Mouse (Mus musculus) small intestine, adult 2 months (tissue): ENCODE results near the gene Nhej1. TPM values are rescaled to one million over a fixed set of nuclear protein-coding genes. Genes with fewer than 3 reads are reported as not detected.

Source experiments
- H3K27ac ChIP-seq: fragments of 200-500 bp; 2 replicates; pipeline ENCODE4 v1.5.1; 2012; ENCODE audit warnings: low read depth, low read length, control low read depth, inconsistent platforms; ENCODE audit not compliant: insufficient read depth
- H3K27me3 ChIP-seq: fragments of 200-500 bp; 2 replicates; pipeline ENCODE4 v1.6.1; 2012; ENCODE audit warnings: mild to moderate bottlenecking, moderate library complexity, low read length, inconsistent platforms; ENCODE audit not compliant: control insufficient read depth, insufficient read depth
- H3K36me3 ChIP-seq: fragments of 200-500 bp; 2 replicates; pipeline ENCODE4 v1.6.1; 2012; ENCODE audit warnings: mild to moderate bottlenecking, low read length, control low read depth, inconsistent platforms; ENCODE audit not compliant: control insufficient read depth, insufficient read depth
- H3K4me1 ChIP-seq: fragments of 200-500 bp; 2 replicates; pipeline ENCODE4 v1.6.1; 2012; ENCODE audit warnings: low read length, inconsistent platforms, mixed read lengths; ENCODE audit not compliant: control insufficient read depth, insufficient read depth, insufficient read length
- H3K4me3 ChIP-seq: fragments of 200-500 bp; 2 replicates; pipeline ENCODE4 v1.5.1; 2012; ENCODE audit warnings: low read depth, mild to moderate bottlenecking, control low read depth, inconsistent platforms, low read length, moderate library complexity
- CTCF ChIP-seq: fragments of 200-500 bp; IDR thresholded peaks from 2 replicates; pipeline ENCODE4 v1.5.1; 2012; ENCODE audit warnings: low read depth, mild to moderate bottlenecking, control low read depth, inconsistent platforms, low read length, moderate library complexity, mixed read lengths; ENCODE audit not compliant: insufficient replicate concordance, insufficient read length; ENCODE audit errors: extremely low read depth
- POLR2A ChIP-seq: fragments of 200-500 bp; IDR thresholded peaks from 2 replicates; pipeline ENCODE4 v1.6.1; 2012; ENCODE audit warnings: low read depth, mild to moderate bottlenecking, control low read depth, inconsistent platforms, low read length, moderate library complexity
- WGBS: fragments of 180-500 bp; shearing (Covaris S2); methylation state at CpG from one replicate; pipeline ENCODE4 v1.1.7; 2018; 5-methylcytosine and 5-hydroxymethylcytosine counted together
- polyA plus RNA-seq: library from polyadenylated mRNA; depleted of rRNA; stranded (reverse); fragments of >200 nt; gene quantifications from 2 replicates; pipeline ENCODE4 v1.2.3, GENCODE M21; 2012

Nhej1 gene
- polyA plus RNA-seq, 1 experiment, result 2.0 TPM

- 9% methylated on average over 4 of the region's 4 CpGs for WGBS
- peaks cover 48% of the 10 kb centered on the region for H3K36me3 ChIP-seq
- peak overlapping the region; percentile 77 for H3K4me3 ChIP-seq
- H3K27me3 ChIP-seq, result no peaks in the 10 kb centered on the region
- H3K27ac ChIP-seq, result peak overlapping the region; percentile 95
- H3K4me1 ChIP-seq, result no peaks in the 10 kb centered on the region
- TF ChIP-seq POLR2A (no peak), CTCF (no peak)
Observed at GRCm38 (mm10) chr1:75140601-75141190, 15.7 kb upstream of the Nhej1 start.

GRCm38 (mm10) chr1:75138448-75138847 lies 13.4 kb upstream of the Nhej1 start:
- TF ChIP-seq POLR2A (no peak), CTCF (no peak)
- 90% methylated on average over 2 of the region's 2 CpGs for WGBS
- H3K27ac ChIP-seq, result no peak overlapping the region

GRCm38 (mm10) chr1:75136730-75137129 lies 11.7 kb upstream of the Nhej1 start:
- TF ChIP-seq POLR2A (no peak), CTCF (no peak)
- Histone ChIP-seq H3K27ac (no peak overlapping the region), H3K4me1 (peaks cover 5% of the 10 kb centered on the region; the same call in 1 of the 2 replicates), H3K27me3 (no peaks in the 10 kb centered on the region), H3K4me3 (no peak overlapping the region), H3K36me3 (peaks cover 39% of the 10 kb centered on the region)
- WGBS, result 67% methylated on average over 3 of the region's 3 CpGs

More at GRCm38 (mm10) chr1:75138448-75138847, 13.4 kb upstream of the Nhej1 start:
- Histone ChIP-seq H3K4me3 (no peak overlapping the region), H3K27me3 (no peaks in the 10 kb centered on the region), H3K36me3 (peaks cover 39% of the 10 kb centered on the region), H3K4me1 (peaks cover 5% of the 10 kb centered on the region; the same call in 1 of the 2 replicates)

- Histone ChIP-seq H3K27ac (no peak overlapping the region), H3K27me3 (no peaks in the 10 kb centered on the region), H3K4me1 (peaks cover 5% of the 10 kb centered on the region; the same call in 1 of the 2 replicates), H3K4me3 (no peak overlapping the region), H3K36me3 (peaks cover 39% of the 10 kb centered on the region)
- no peak for TF ChIP-seq CTCF
- no peak for TF ChIP-seq POLR2A
- WGBS, result 82% methylated on average over 6 of the region's 6 CpGs
Observed at GRCm38 (mm10) chr1:75136293-75136692, 11.3 kb upstream of the Nhej1 start.

GRCm38 (mm10) chr1:75133421-75134207 lies 8.6 kb upstream of the Nhej1 start, which contains the start of gene Slc23a3:
Gene Slc23a3 (minus strand): TSS chr1:75133890.
- Histone ChIP-seq H3K27me3 (no peaks in the 10 kb centered on the region), H3K4me1 (peaks cover 10% of the 10 kb centered on the region; the same call in 1 of the 2 replicates), H3K27ac (no peak within 1 kb of the TSS), H3K4me3 (no peak within 1 kb of the TSS), H3K36me3 (peaks cover 30% of the 10 kb centered on the region)
- 28% methylated on average over 12 of the region's 12 CpGs for WGBS
- TF ChIP-seq POLR2A (no peak), CTCF (no peak)

- 28% methylated on average over 3 of the region's 3 CpGs for WGBS
- H3K36me3 ChIP-seq, result no peaks in the 10 kb centered on the region
- peak overlapping the region; percentile 24; the same call in 1 of the 2 replicates for H3K27ac ChIP-seq
- H3K4me1 ChIP-seq, result peaks cover 13% of the 10 kb centered on the region; the same call in 1 of the 2 replicates
- no peak for TF ChIP-seq POLR2A
- no peak for TF ChIP-seq CTCF
- no peaks in the 10 kb centered on the region for H3K27me3 ChIP-seq
- no peak overlapping the region for H3K4me3 ChIP-seq
Observed at GRCm38 (mm10) chr1:75128641-75129040, 3.6 kb upstream of the Nhej1 start.

GRCm38 (mm10) chr1:75125418-75125817 lies 418 bp upstream of the Nhej1 start:
- 26% methylated on average over 5 of the region's 5 CpGs for WGBS
- peaks cover 12% of the 10 kb centered on the region; the same call in 1 of the 2 replicates for H3K4me1 ChIP-seq
- peak overlapping the region; percentile 98 for H3K27ac ChIP-seq
- H3K36me3 ChIP-seq, result no peaks in the 10 kb centered on the region
- TF ChIP-seq POLR2A (no peak), CTCF (no peak)
- H3K4me3 ChIP-seq, result no peak overlapping the region
- no peaks in the 10 kb centered on the region for H3K27me3 ChIP-seq
